Mouse (Mus musculus): Measurements from ENCODE around the gene Tmub1. TPM values are rescaled to one million over a fixed set of nuclear protein-coding genes. Genes with fewer than 3 reads are reported as not detected.
A peak's percentile ranks its signal among the peaks of the same experiment; 100 is the strongest.

The Tmub1 gene
- polyA plus RNA-seq, 1 experiment, result 61.2 TPM

DNA sequence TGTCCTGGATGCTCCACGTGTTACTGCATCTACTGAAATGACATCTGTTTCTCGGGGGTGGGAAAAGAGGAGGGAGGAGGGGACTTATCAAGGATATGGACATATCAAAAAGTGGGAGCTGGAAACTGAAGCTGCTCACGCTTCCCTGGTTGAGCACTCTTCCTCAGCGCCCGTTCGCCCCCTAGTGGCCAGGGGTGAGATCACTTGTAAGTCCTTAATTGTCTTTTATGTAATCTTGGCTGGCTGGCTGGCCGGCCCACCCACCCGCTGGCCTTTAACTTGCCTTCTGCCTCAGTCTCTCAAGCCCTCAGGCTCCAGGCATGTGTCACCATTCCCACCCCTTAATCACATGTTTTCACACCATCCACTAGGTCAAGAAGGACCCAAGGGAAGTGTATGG lies 38.4 kb upstream of the Tmub1 start:
- DNase-seq (ENCODE audit: low read depth in 1 of 2, low spot score in 2 of 2), result peak; percentile 15 to 68
- H3K4me3 ChIP-seq (ENCODE audit: extremely low read depth, insufficient read depth, insufficient read length), result no peak overlapping the region
- H3K27me3 ChIP-seq (ENCODE audit: control insufficient read depth, insufficient read depth, low read length), result no peaks in the 10 kb centered on the region
- H3K36me3 ChIP-seq (ENCODE audit: control insufficient read depth, insufficient read depth, low read length), result peaks cover 23% of the 10 kb centered on the region
- 11% methylated on average over 8 of the region's 8 CpGs for WGBS
- TF ChIP-seq CTCF (IDR thresholded peaks at IDR 0.05; ENCODE audit: extremely low read depth, insufficient read depth, insufficient read length, insufficient replicate concordance) (peak; percentile 90), POLR2A (IDR thresholded peaks at IDR 0.05; ENCODE audit: low read depth, low read length) (no peak)
- H3K27ac ChIP-seq (ENCODE audit: insufficient read depth, low read length), result no peak overlapping the region
- H3K4me1 ChIP-seq (ENCODE audit: control insufficient read depth, insufficient read depth, insufficient read length), result no peaks in the 10 kb centered on the region

DNA sequence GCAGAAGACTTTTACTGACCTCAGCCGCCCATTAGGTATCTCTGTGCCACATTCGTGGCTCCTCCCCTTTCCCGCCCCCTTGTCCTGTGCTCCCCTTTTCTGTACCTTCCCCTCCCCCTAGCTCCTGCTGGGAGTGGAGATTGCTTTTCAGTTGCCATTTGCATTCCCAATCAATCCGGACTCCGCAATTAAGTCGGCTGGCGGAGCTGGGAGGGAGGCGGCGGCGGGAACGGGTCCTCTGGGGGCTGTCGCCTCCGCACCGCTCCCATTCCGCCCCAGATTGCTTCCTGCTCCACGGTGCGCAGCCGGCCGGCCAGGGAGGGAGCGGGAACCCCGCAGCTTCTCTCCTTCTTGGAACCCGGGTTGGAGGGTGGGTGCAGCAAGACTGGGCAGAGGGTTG lies 37.3 kb upstream of the Tmub1 start:
- Histone ChIP-seq H3K27ac (ENCODE audit: insufficient read depth, low read length) (no peak overlapping the region), H3K36me3 (ENCODE audit: control insufficient read depth, insufficient read depth, low read length) (peaks cover 25% of the 10 kb centered on the region), H3K4me3 (ENCODE audit: extremely low read depth, insufficient read depth, insufficient read length) (no peak overlapping the region), H3K4me1 (ENCODE audit: control insufficient read depth, insufficient read depth, insufficient read length) (no peaks in the 10 kb centered on the region), H3K27me3 (ENCODE audit: control insufficient read depth, insufficient read depth, low read length) (no peaks in the 10 kb centered on the region)
- no peak for DNase-seq (ENCODE audit: low read depth in 1 of 2, low spot score in 2 of 2)
- WGBS, result 94% methylated on average over 22 of the region's 22 CpGs
- TF ChIP-seq POLR2A (IDR thresholded peaks at IDR 0.05; ENCODE audit: low read depth, low read length) (no peak), CTCF (IDR thresholded peaks at IDR 0.05; ENCODE audit: extremely low read depth, insufficient read depth, insufficient read length, insufficient replicate concordance) (no peak)

DNA sequence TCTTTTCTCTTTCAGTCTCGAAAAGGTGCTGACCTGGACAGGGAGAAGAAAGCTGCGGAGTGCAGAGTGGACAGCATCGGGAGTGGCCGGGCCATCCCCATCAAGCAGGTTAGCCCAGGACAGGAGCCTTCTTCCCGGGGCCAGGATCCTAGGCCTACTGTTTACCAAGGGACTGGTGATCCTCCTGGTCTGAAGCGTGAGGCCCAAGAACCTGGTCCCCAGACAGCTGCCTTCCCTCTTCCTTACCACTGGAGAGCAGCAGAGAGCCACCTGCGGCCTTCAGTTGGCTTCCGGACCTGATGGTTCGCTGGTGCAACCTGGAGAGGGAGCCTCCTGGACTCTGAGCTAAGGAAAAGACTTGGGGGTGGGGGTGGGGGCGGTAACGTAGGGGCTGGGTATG lies 35.7 kb upstream of the Tmub1 start:
- H3K4me3 ChIP-seq (ENCODE audit: extremely low read depth, insufficient read depth, insufficient read length), result no peak overlapping the region

DNA sequence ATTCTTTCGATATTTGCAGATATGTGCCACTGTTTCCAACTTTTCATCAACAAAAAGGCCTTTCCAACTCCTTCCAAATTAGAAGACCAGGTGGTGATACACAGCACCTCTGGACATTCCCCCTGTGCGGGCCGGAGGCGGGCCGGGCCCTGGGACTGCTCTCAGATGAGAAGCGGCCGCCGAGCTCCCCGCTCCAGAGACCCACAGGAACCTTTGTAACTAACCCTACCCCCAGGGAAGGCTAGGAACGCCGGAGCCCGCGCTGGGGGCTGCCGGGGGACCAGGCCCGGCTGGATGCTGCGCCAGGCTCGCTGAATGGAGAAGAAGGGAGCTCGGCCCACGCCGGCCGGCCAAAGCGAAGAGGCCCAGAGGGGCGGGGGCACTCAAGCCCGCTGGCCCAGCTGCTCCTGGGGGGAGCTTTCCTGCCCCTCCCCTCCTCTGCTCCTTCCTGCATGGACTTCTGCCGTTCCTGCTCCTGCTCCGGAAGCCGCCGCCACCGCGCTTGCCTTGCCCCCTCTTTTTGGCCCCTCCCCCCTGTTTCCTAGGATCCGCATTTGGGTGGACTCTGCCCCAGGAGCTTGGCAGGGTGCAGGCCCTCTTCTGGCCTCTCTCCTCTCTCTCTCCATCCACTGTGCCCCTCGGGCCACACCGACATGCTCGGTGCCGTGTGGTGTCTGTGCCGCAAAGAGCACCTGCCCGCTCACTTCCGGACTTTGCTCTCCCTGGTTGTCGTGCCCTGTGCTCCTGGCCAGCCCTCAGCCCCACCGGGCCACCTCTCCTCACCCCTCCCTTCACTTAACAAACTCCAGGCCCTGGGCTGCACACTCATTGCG lies 34.8 kb upstream of the Tmub1 start:
- WGBS, result 95% methylated on average over 41 of the region's 41 CpGs
- TF ChIP-seq CTCF (IDR thresholded peaks at IDR 0.05; ENCODE audit: extremely low read depth, insufficient read depth, insufficient read length, insufficient replicate concordance) (no peak; the same call in 1 of the 2 replicates), POLR2A (IDR thresholded peaks at IDR 0.05; ENCODE audit: low read depth, low read length) (no peak)
- H3K4me3 ChIP-seq (ENCODE audit: extremely low read depth, insufficient read depth, insufficient read length), result no peak overlapping the region
- no peaks in the 10 kb centered on the region for H3K27me3 ChIP-seq (ENCODE audit: control insufficient read depth, insufficient read depth, low read length)
- H3K36me3 ChIP-seq (ENCODE audit: control insufficient read depth, insufficient read depth, low read length), result peaks cover 31% of the 10 kb centered on the region
- H3K27ac ChIP-seq (ENCODE audit: insufficient read depth, low read length), result no peak overlapping the region
- H3K4me1 ChIP-seq (ENCODE audit: control insufficient read depth, insufficient read depth, insufficient read length), result no peaks in the 10 kb centered on the region
- DNase-seq (ENCODE audit: low read depth in 1 of 2, low spot score in 2 of 2), result no peak

More for the DNA sequence above, 35.7 kb upstream of the Tmub1 start:
- no peaks in the 10 kb centered on the region for H3K27me3 ChIP-seq (ENCODE audit: control insufficient read depth, insufficient read depth, low read length)
- H3K4me1 ChIP-seq (ENCODE audit: control insufficient read depth, insufficient read depth, insufficient read length), result no peaks in the 10 kb centered on the region
- WGBS, result 56% methylated on average over 11 of the region's 11 CpGs
- peaks cover 30% of the 10 kb centered on the region for H3K36me3 ChIP-seq (ENCODE audit: control insufficient read depth, insufficient read depth, low read length)
- TF ChIP-seq POLR2A (IDR thresholded peaks at IDR 0.05; ENCODE audit: low read depth, low read length), result no peak
- peak; percentile 75; the same call in 1 of the 2 replicates for TF ChIP-seq CTCF (IDR thresholded peaks at IDR 0.05; ENCODE audit: extremely low read depth, insufficient read depth, insufficient read length, insufficient replicate concordance)
- peak; percentile 9 to 29 for DNase-seq (ENCODE audit: low read depth in 1 of 2, low spot score in 2 of 2)
- no peak overlapping the region for H3K27ac ChIP-seq (ENCODE audit: insufficient read depth, low read length)

DNA sequence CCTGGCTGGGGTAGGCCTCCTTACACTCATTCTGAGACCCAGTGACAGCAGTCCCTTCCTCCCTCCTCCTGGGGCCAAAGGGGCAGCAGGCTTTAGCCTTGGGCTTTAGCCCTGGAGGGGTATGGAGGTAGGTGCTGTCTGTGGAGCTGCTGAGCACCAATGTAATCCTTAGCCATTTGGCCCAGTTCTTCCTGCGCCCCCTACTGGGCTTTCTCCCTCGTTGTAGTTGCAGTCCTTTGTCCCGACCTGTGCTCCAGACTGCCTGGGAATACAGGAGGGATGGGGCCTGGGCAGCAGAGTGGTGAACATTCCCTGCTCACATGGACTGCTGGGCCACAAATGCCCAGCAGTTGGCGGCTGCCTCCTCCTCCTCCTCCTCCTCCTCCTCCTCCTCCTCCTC lies 34.0 kb upstream of the Tmub1 start:
- 46% methylated on average over 4 of the region's 4 CpGs for WGBS
- Histone ChIP-seq H3K27me3 (ENCODE audit: control insufficient read depth, insufficient read depth, low read length) (no peaks in the 10 kb centered on the region), H3K4me1 (ENCODE audit: control insufficient read depth, insufficient read depth, insufficient read length) (no peaks in the 10 kb centered on the region), H3K36me3 (ENCODE audit: control insufficient read depth, insufficient read depth, low read length) (peaks cover 34% of the 10 kb centered on the region), H3K4me3 (ENCODE audit: extremely low read depth, insufficient read depth, insufficient read length) (no peak overlapping the region), H3K27ac (ENCODE audit: insufficient read depth, low read length) (no peak overlapping the region)
- TF ChIP-seq POLR2A (IDR thresholded peaks at IDR 0.05; ENCODE audit: low read depth, low read length) (no peak), CTCF (IDR thresholded peaks at IDR 0.05; ENCODE audit: extremely low read depth, insufficient read depth, insufficient read length, insufficient replicate concordance) (peak; percentile 36; the same call in 1 of the 2 replicates)
- DNase-seq (ENCODE audit: low read depth in 1 of 2, low spot score in 2 of 2), result peak in 1 of 2 experiments; percentile 33

DNA sequence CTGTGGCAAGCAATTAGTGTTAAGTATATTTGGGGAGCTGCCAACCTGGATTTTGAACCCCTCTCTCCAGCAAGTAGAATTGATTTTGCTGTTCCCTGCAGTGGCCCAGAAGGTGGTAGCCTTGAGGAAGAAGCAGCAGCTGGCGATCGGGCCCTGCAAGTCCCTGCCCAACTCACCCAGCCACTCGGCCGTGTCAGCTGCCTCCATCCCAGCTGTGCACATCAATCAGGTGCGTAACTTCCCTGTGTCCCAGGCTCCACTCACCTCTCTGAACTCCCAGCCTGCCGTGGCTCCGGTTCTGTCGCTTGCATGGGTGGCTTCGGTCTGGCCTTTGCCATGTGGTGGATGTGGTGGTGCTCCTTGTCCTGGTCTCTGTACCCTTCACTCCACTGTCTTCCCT lies 30.3 kb upstream of the Tmub1 start:
- H3K4me1 ChIP-seq (ENCODE audit: control insufficient read depth, insufficient read depth, insufficient read length), result peaks cover 10% of the 10 kb centered on the region
- WGBS, result 95% methylated on average over 9 of the region's 9 CpGs
- TF ChIP-seq POLR2A (IDR thresholded peaks at IDR 0.05; ENCODE audit: low read depth, low read length) (no peak), CTCF (IDR thresholded peaks at IDR 0.05; ENCODE audit: extremely low read depth, insufficient read depth, insufficient read length, insufficient replicate concordance) (no peak)
- no peak overlapping the region for H3K4me3 ChIP-seq (ENCODE audit: extremely low read depth, insufficient read depth, insufficient read length)
- DNase-seq (ENCODE audit: low read depth in 1 of 2, low spot score in 2 of 2), result no peak
- H3K27ac ChIP-seq (ENCODE audit: insufficient read depth, low read length), result no peak overlapping the region
- H3K36me3 ChIP-seq (ENCODE audit: control insufficient read depth, insufficient read depth, low read length), result peaks cover 33% of the 10 kb centered on the region
- peaks cover 11% of the 10 kb centered on the region for H3K27me3 ChIP-seq (ENCODE audit: control insufficient read depth, insufficient read depth, low read length)
